Mouse (Mus musculus) MN1 (cell line): ENCODE measurements at regions not wholly inside any gene's neighbourhood (a gene's known extent, or its start where the extent isn't known, plus 50 kb on each side); places are given as distances from the start of the nearest gene placed in this dataset.

ENCODE experiments used
- DNase-seq: peaks from one replicate; pipeline ENCODE4 v3.0.0-alpha.2; 2016; ENCODE audit warnings: low spot score

DNA sequence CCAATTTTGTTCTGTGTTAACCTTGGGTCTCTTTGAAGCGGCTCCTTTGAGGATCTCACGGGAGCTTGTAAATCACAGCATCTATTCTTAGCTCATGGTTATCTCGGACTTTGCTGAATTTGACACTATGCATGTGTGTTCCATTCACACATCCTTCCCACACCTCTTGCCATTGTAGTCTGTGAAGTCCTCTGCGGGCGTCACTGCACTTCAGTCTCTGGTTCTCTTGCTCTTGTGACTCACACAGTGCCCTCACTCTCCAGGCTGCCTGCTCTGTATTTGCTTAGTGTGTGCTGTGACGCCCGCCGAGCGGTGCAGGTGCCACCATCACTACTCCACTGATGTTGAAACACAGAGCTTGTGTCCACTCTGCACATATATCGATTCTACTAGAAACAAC lies 1271.2 kb downstream of the Synb start:
- no peak for DNase-seq

DNA sequence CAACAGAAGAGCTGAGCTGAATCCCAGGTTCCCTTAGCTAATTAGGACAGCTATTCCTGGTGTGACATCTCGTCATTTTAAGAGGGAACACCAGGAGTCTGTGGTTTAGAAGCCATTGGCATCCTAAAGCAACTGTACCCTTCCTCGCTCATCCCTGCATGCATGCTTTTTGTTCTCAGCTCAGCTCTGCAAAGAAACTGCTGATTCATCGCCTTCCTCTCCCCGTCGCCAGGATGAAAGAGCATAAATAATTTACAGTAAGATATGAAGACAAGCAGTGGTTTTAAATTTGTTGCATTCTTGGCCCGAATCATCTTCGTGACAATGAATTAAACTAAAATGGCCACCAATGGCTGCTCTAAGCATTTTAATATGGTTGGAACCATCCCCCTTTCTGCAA lies 1272.9 kb downstream of the Synb start:
- DNase-seq: no peak

DNA sequence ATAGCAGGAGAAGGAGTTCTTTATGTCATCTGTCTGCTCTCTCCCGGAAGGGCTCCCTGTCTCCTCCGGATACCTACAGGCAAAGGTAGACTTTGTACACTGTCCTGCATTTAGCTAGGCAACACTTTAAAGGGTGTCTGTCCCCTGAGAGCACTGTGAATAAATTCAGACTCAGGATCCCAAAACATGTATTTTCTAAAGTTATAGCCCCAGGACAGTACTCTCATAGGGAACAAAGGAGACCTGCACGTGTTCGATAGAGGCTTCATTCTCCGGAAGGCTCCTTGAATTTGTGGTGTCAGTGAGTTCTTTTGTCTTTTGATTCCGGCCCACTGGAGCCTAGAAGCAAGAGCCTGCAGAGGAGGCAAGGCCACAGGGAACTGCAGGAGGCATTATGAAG lies 1273.3 kb downstream of the Synb start:
- DNase-seq: no peak

GRCm38 (mm10) chr14:68018686-68019085 lies 1275.4 kb downstream of the Synb start:
- no peak for DNase-seq

GRCm38 (mm10) chr14:67996790-67997417 lies 1297.2 kb downstream of the Synb start:
- no peak for DNase-seq

GRCm38 (mm10) chr14:67993611-67994051 lies 1300.5 kb downstream of the Synb start:
- DNase-seq: peak; percentile 39

DNA sequence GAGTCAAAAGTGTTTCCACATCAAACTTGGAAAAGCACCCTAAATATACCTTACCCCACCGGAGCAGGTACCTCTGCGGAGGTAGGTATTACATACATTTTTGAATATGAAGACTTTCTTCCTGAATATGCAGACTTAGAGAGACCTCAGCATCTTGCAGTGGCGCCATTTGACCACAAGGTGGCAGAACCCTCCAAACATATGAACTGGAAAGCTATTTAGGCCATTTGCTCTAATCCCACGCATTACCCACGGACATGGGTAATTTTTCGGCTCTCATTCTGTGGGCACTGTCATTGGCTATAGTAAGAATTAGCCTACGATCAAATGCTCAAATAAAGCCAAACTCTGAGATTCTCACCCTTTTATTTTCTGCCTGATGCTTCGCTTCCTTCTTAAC lies 1301.0 kb downstream of the Synb start:
- DNase-seq: peak; percentile 84

DNA sequence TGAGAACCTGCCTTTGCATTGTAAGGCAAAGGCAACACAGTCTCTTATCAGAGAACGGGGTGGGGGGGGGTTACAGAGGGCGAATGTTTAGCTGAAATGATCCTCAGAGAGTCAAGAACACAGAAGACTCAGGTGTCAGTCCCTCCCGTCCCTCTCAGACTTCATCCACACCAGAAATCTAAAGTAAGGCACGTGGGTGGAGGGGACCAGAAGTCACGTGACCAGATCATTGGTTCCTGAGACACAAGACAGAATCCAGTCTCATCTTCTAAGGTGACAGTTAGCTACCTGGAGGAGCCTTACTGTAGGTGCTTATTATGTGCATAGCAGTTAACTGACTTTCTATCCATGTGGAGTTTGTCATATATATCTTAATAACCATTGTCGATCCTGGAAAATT lies 1302.0 kb downstream of the Synb start:
- no peak for DNase-seq

GRCm38 (mm10) chr14:67990271-67990670 lies 1303.8 kb downstream of the Synb start:
- DNase-seq: no peak
